Mouse (Mus musculus) cerebellum, adult 11 months (tissue): ENCODE measurements at regions not wholly inside any gene's neighbourhood (a gene's known extent, or its start where the extent isn't known, plus 50 kb on each side); places are given as distances from the start of the nearest gene placed in this dataset.

Experiments
- DNase-seq: peaks from one replicate; pipeline ENCODE4 v3.0.0; 2022

DNA sequence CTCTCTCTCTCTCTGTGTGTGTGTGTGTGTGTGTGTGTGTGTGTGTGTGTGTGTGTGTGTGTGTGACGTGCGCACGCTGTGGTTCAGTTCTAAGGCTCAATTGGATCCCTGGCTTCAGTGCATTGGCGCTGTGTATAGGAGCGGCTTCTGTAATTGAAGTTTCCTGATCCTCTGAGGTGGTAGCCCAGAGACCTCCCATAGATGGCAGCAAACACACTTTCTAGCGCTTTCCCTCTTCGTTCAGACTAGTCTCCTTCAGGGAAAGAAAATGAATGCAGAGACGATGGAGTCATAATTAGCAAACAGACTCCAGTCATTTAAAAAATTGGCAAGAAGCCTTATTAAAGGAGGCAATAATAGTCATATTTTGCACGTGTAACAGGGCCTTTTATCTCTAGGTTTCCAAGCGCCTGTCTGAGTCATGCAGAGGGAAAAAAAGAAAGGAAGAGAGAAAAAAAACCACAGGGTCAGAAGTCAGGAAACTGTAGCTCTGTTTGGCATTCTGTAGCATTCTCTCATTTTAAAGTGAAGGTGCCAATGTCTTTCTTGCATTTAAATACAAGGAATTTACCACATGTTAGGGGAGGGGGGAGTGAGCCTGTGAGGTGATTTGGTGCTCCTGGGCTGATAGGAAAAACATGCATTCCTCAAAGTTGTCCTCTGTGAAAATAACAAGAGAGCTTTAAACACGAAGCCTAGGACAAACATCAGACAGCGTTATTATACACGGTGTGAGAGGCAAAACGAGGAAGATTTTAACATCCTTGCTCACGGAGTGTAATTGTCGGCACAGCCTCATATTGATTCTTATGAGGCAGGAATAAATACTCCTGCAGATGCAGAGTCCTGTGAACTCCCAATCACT is 439.4 kb upstream of the Kif2a start:
- peak; percentile 33 for DNase-seq

- no peak for DNase-seq
Measured at GRCm38 (mm10) chr13:107458730-107459129, 436.8 kb upstream of the Kif2a start.

GRCm38 (mm10) chr13:107457270-107457669 is 435.3 kb upstream of the Kif2a start:
- no peak for DNase-seq

- no peak for DNase-seq
Measured at GRCm38 (mm10) chr13:107456394-107456793, 434.5 kb upstream of the Kif2a start.

DNA sequence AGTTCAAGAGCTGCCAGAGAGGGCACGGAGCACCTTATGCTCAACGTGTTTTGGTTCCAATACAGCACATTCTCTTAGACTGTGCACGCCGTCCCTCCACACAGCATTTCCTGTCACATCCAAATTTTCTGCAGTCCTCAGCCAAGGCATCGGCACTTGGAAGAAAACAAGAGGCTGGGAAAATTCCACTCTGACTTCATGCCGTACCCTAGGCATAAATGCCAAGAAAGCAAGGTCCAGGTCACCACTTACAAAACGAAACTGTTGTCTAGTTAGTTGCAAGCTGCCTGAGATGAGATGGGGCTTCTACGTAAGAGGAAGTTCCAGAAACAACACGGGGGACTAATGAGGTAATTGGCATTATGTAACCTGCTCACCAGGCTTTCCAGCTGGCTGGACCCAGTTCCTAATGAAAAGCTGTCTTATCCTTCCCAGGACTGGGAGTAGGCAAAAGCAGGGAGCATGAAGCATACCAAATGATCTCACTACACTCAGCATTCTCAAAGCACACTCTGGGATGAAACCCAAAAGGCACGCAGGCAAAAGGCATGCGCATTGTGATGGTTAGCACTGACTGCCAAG is 427.8 kb upstream of the Kif2a start:
- peak; percentile 72 for DNase-seq

DNA sequence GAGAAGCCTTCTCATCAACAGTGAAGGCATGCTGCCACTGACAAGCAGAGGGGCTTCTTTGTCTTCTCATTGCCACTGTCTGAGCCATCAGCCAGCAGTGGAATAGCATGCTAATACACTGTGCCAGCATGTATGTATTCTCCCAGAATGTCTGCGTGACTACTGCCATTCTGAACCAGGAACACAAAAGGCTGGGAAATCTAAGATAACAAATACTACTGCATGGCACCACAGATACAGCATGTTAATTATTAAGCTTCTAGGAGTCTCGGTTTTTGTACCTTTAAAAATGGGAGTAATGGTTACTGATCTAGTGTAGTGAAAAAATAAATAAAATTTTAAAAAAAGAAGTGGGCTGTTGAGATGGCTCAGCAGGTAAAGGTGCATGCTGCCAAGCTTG is 425.9 kb upstream of the Kif2a start:
- no peak for DNase-seq

- DNase-seq, result no peak
Measured at GRCm38 (mm10) chr13:107419363-107420155, 397.6 kb upstream of the Kif2a start.

GRCm38 (mm10) chr13:107410267-107410666 is 388.3 kb upstream of the Kif2a start:
- DNase-seq, result peak; percentile 37

DNA sequence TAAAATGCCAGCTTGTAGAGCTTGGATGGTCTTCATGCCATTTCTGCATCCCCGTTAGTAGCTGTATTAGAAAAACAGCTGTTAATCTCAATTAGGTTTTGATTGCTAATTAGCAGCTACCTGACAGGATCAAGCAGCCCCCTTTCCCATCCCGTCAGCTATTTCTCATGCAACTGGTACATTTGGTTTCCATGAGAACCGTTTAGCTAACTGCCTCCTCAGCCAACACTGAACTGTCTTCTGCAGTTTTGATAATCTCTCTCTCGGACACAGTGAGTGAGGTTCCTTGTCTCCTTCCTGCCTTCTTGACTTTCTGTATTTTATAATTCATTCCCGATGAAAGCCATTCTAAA is 385.7 kb upstream of the Kif2a start:
- DNase-seq, result no peak

- no peak for DNase-seq
Measured at GRCm38 (mm10) chr13:107406977-107407673, 385.2 kb upstream of the Kif2a start.

- no peak for DNase-seq
Measured at GRCm38 (mm10) chr13:107398621-107399363, 376.9 kb upstream of the Kif2a start.

- no peak for DNase-seq
Measured at GRCm38 (mm10) chr13:107396036-107396435, 374.1 kb upstream of the Kif2a start.

DNA sequence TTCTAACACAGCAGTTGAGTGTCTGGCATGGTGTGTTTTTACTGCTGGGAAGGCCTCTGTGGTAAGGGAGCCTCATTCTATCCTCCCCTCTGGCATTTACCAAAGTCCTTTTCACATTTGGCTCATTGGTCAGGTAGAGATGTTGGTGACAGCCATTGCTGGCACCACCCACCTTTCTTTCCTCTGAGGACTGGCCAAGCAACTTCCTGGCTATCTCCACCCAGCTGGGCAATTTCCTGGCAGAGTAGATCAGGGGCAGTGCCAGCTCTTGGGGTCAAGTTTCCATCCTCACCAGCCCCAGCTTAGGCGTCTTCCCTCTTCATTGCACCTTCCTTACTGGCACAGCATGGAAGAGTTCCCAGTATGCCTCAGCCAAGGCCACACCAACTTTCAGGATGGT is 372.5 kb upstream of the Kif2a start:
- DNase-seq, result no peak

- no peak for DNase-seq
Measured at GRCm38 (mm10) chr13:107389535-107390150, 367.7 kb upstream of the Kif2a start.

GRCm38 (mm10) chr13:107389074-107389473 is 367.1 kb upstream of the Kif2a start:
- DNase-seq, result no peak

- no peak for DNase-seq
Measured at GRCm38 (mm10) chr13:107378076-107378475, 356.1 kb upstream of the Kif2a start.

GRCm38 (mm10) chr13:107372666-107373065 is 350.7 kb upstream of the Kif2a start:
- no peak for DNase-seq

DNA sequence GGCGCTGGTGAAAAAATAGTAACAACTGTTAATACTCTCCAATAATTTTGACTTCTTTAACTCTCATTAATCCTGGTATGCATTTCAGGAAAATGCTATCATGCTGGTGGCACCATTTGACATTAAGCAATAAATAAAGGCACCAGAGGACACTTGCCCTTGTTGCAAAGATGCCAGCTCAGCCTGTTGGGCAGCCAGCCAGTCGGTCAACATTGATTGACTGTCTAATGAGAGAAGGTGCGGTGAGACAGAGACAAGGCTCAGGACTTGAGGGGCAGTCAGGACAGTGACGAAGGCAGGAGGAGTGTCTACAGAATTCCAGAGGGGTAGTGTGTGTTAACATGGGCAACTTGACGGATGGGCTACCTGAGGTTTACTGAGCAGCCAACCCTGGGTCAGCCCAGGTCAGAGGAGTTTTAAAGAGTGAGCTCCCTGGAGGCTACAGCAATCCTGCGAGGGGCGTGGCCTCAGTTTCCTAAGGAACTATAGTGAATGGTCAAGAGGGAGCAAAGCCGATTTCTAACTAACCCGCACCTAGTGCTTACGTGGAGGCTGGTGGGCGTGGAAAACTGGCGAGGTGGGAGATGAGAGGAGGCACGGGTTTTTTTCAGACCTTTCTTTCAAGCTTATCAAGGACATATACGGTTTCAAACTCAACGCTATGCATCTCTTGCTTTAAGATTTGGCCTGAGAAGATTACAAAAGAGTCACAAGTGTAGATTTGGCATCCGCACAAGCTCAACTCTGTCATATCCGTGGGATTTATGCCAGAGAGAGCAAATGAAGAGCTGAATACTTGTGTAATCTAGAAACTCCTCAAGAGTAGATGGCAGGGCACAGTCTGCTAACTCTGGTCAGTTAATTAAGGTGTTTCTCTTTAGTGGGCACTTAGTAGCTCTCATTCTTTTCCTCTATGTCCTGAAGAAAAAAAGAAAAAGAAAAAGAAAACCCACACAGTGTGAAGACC is 350.0 kb upstream of the Kif2a start:
- DNase-seq, result no peak

DNA sequence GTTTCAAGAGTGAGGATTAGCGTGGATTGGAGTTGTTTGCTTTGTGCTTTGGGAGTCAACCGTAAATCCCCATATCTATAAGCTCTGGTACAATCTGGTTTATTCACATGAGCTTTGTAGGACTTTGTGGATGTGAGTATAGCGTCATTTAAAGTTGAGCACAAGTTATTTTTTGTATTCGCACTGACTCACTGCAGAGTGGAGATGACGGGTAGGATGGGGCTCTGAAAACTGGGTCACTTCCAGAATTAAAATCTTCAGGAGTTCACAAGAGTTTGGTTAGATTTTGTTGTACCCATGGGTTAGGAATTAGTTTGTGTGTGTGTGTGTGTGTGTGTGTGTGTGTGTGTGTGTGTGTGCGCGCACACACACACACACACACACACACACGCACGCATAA is 345.7 kb upstream of the Kif2a start:
- DNase-seq, result no peak

GRCm38 (mm10) chr13:107365766-107366165 is 343.8 kb upstream of the Kif2a start:
- DNase-seq, result no peak

- DNase-seq, result no peak
Measured at GRCm38 (mm10) chr13:107365241-107365640, 343.3 kb upstream of the Kif2a start.
